Mouse (Mus musculus): ENCODE measurements around the gene Zfp764. TPM values are rescaled to one million over a fixed set of nuclear protein-coding genes. Genes with fewer than 3 reads are reported as not detected.
"Not testable (repeated sequence)": the region's sequence is repeated elsewhere in the genome, so short reads cannot be mapped to it uniquely, and the experiment has no call there.

Gene Zfp764
- polyA plus RNA-seq, 1 experiment from 2014 or later, result 4.0 TPM

DNA sequence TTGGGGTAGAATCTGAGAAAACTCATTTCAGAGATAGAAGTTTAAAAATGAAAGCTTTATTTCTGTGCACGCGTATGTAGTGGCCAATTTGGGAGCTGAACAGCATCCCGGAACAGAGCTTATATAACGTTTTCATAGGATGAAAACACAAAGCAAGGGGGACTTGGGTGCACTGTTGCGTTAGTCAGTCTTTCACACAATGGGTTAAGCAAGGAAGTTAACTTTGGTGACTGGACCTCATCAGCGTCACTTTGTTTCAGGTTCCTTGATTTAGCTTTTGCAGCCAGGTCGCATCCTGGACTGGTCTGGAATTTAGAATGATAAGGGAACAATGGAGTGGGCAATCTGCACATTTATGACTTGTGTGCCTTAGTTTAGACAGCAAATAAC lies 12.7 kb downstream of the Zfp764 start:
- Histone ChIP-seq H3K4me2 (replicated peaks; ENCODE audit: low read depth) (peak overlapping the region; percentile 75), H3K27me3 (ENCODE audit: control insufficient read depth, insufficient read depth, low read length) (no peaks in the 10 kb centered on the region), H3K4me3 (ENCODE audit: low read depth, low read length) (peak overlapping the region; percentile 76), H3K9ac (ENCODE audit: low read length) (peak overlapping the region; percentile 51), H3K36me3 (ENCODE audit: control insufficient read depth, insufficient read depth, low read length) (peaks cover 2% of the 10 kb centered on the region; the same call in 1 of the 2 replicates), H3K27ac (replicated peaks) (peak overlapping the region; percentile 53; the same call in 1 of the 2 replicates), H3K4me1 (replicated peaks; ENCODE audit: control insufficient read depth, insufficient read depth) (0 out of 2 replicates have a peak, but pooled peaks cover 2% of the 10 kb centered on the region), H3K9me3 (ENCODE audit: control insufficient read depth, low read length) (no peaks in the 10 kb centered on the region)
- ATAC-seq (ENCODE audit: low FRiP score, low TSS enrichment), result no peak
- TF ChIP-seq EP300 (optimal IDR thresholded peaks at IDR 0.05) (no peak), CTCF (IDR thresholded peaks at IDR 0.05; ENCODE audit: low read depth) (no peak)
- 7% methylated on average over 7 of the region's 7 CpGs for WGBS
- DNase-seq (ENCODE audit: low spot score), result no peak

DNA sequence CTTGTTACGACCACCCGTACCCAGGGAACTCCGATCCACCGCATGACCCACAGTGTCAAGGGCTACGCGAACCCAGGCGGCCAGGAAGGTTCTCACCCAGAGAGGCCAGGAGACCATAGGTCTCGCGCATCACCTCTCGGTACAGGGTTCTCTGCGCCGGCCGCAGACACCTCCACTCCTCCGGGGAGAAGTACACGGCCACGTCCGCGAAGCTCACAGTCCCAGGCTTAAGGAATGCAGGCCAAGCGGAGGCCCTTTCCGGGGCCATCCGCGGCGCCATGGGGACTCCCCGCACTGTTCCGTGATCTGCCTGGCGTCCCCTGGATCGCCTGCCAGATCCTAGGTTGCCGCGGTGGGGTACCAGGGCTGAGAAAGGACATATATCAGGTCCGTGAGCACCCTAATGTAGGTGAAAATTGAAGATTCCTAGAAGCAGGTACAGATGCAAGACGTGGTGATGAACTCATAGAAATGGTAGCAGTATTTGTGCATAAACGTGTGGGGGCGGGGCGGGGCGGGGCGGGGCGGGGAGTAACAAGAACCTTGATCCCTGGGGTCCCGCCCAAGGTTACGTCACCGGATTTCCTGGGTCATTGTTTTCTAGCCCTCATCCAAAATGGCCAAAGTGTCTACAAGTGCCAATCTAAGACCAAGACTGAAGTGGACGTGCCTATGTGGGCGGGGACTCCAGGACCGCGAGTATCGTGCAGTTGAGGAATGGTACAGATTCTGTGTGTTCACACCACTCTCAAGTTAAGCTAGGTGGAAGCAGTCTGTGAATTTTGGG lies 13.3 kb downstream of the Zfp764 start, which contains the start of gene E430018J23Rik:
Gene E430018J23Rik (minus strand): TSS at position 473 of the 787 bp plus-strand sequence.
- ATAC-seq (ENCODE audit: low FRiP score, low TSS enrichment), result peak; percentile 97
- Histone ChIP-seq H3K9ac (ENCODE audit: low read length) (peak within 1 kb of the TSS; percentile 87), H3K4me3 (ENCODE audit: low read depth, low read length) (peak within 1 kb of the TSS; percentile 76), H3K9me3 (ENCODE audit: control insufficient read depth, low read length) (no peaks in the 10 kb centered on the region), H3K27me3 (ENCODE audit: control insufficient read depth, insufficient read depth, low read length) (no peaks in the 10 kb centered on the region), H3K36me3 (ENCODE audit: control insufficient read depth, insufficient read depth, low read length) (peaks cover 2% of the 10 kb centered on the region; the same call in 1 of the 2 replicates), H3K27ac (replicated peaks) (peak within 1 kb of the TSS; percentile 93), H3K4me1 (replicated peaks; ENCODE audit: control insufficient read depth, insufficient read depth) (0 out of 2 replicates have a peak, but pooled peaks cover 2% of the 10 kb centered on the region), H3K4me2 (replicated peaks; ENCODE audit: low read depth) (peak within 1 kb of the TSS; percentile 75)
- peak; percentile 98 for DNase-seq (ENCODE audit: low spot score)
- WGBS, result under 1% methylated on average over 42 of the region's 45 CpGs
- TF ChIP-seq EP300 (optimal IDR thresholded peaks at IDR 0.05) (no peak), CTCF (IDR thresholded peaks at IDR 0.05; ENCODE audit: low read depth) (no peak)

DNA sequence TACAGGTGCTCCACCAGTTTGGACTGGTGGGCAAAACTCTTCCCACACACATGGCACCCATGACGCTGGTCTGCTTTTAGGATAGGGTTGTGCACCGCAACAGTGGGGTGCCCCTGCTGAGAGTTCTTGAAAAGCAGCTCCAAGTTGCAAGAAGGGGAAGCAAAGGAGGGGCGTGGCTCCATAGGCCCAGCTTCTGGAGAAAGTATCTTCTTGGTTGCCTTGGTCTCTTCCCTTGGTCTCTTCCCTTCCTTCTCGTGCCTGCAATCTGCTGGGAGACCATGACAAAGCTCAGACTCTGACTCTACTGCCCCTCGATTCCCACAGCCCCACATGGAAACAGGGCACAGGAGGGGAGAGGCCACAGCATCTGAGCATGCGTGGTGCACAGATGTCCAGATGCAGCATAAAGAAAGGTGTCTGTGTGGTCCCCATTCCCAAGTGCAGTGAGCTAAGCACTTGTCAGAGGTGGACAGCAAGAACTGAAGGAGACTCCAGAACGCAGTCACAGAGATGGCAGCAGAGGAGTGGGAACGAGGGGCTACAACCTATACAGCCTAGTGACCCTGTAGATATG lies 14.3 kb downstream of the Zfp764 start:
- H3K27me3 ChIP-seq (ENCODE audit: control insufficient read depth, insufficient read depth, low read length), result no peaks in the 10 kb centered on the region
- H3K4me2 ChIP-seq (replicated peaks; ENCODE audit: low read depth), result peak overlapping the region; percentile 75
- 0 out of 2 replicates have a peak, but pooled peaks cover 2% of the 10 kb centered on the region for H3K4me1 ChIP-seq (replicated peaks; ENCODE audit: control insufficient read depth, insufficient read depth)
- TF ChIP-seq EP300 (optimal IDR thresholded peaks at IDR 0.05) (no peak), CTCF (IDR thresholded peaks at IDR 0.05; ENCODE audit: low read depth) (no peak)
- no peak for ATAC-seq (ENCODE audit: low FRiP score, low TSS enrichment)
- peak overlapping the region; percentile 76 for H3K4me3 ChIP-seq (ENCODE audit: low read depth, low read length)
- no peak for DNase-seq (ENCODE audit: low spot score)
- peaks cover 2% of the 10 kb centered on the region; the same call in 1 of the 2 replicates for H3K36me3 ChIP-seq (ENCODE audit: control insufficient read depth, insufficient read depth, low read length)
- no peak overlapping the region for H3K27ac ChIP-seq (replicated peaks)
- no peaks in the 10 kb centered on the region for H3K9me3 ChIP-seq (ENCODE audit: control insufficient read depth, low read length)
- peak overlapping the region; percentile 87 for H3K9ac ChIP-seq (ENCODE audit: low read length)
- WGBS, result 79% methylated on average over 8 of the region's 8 CpGs

DNA sequence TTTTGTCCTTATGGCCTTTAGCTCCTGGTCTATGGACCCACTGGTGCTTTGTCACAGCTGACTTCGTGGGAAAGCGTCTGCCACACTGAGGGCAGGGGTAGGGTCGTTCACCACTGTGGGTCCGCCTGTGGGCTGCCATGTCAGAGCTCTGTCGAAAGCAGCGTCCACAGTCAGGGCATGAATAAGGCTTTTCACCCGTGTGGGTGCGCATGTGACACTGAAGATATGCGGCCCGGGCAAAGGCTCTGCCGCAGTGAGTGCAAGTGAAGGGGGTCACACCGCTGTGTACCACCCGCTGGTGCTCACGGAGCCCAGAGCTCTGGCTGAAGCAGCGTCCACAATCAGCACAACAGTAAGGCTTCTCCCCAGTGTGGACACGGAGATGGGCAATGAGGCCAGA lies 15.1 kb downstream of the Zfp764 start:
- TF ChIP-seq CTCF (IDR thresholded peaks at IDR 0.05; ENCODE audit: low read depth) (no peak), EP300 (optimal IDR thresholded peaks at IDR 0.05) (no peak)
- DNase-seq (ENCODE audit: low spot score) (no peak), ATAC-seq (ENCODE audit: low FRiP score, low TSS enrichment) (no peak)
- no peaks in the 10 kb centered on the region for H3K27me3 ChIP-seq (ENCODE audit: control insufficient read depth, insufficient read depth, low read length)
- no peak overlapping the region for H3K4me3 ChIP-seq (ENCODE audit: low read depth, low read length)
- no peak overlapping the region for H3K27ac ChIP-seq (replicated peaks)
- H3K9ac ChIP-seq (ENCODE audit: low read length), result no peak overlapping the region
- H3K4me2 ChIP-seq (replicated peaks; ENCODE audit: low read depth), result no peak overlapping the region
- peaks cover 2% of the 10 kb centered on the region; the same call in 1 of the 2 replicates for H3K36me3 ChIP-seq (ENCODE audit: control insufficient read depth, insufficient read depth, low read length)
- 97% methylated on average over 16 of the region's 16 CpGs for WGBS
- 0 out of 2 replicates have a peak, but pooled peaks cover 2% of the 10 kb centered on the region for H3K4me1 ChIP-seq (replicated peaks; ENCODE audit: control insufficient read depth, insufficient read depth)
- no peaks in the 10 kb centered on the region for H3K9me3 ChIP-seq (ENCODE audit: control insufficient read depth, low read length)

- no peak for DNase-seq (ENCODE audit: low spot score)
- no peaks in the 10 kb centered on the region for H3K9me3 ChIP-seq (ENCODE audit: control insufficient read depth, low read length)
- H3K4me1 ChIP-seq (replicated peaks; ENCODE audit: control insufficient read depth, insufficient read depth), result 0 out of 2 replicates have a peak, but pooled peaks cover 2% of the 10 kb centered on the region
- ATAC-seq (ENCODE audit: low FRiP score, low TSS enrichment), result no peak
- no peak overlapping the region for H3K4me2 ChIP-seq (replicated peaks; ENCODE audit: low read depth)
- H3K27me3 ChIP-seq (ENCODE audit: control insufficient read depth, insufficient read depth, low read length), result no peaks in the 10 kb centered on the region
- TF ChIP-seq CTCF (IDR thresholded peaks at IDR 0.05; ENCODE audit: low read depth), result no peak
- TF ChIP-seq EP300 (optimal IDR thresholded peaks at IDR 0.05), result no peak
- no peak overlapping the region for H3K27ac ChIP-seq (replicated peaks)
- peaks cover 2% of the 10 kb centered on the region; the same call in 1 of the 2 replicates for H3K36me3 ChIP-seq (ENCODE audit: control insufficient read depth, insufficient read depth, low read length)
- WGBS, result 75% methylated on average over 7 of the region's 7 CpGs
- H3K4me3 ChIP-seq (ENCODE audit: low read depth, low read length), result no peak overlapping the region
- H3K9ac ChIP-seq (ENCODE audit: low read length), result no peak overlapping the region
Observed at GRCm38 (mm10) chr7:127390306-127390705, 16.3 kb downstream of the Zfp764 start.

DNA sequence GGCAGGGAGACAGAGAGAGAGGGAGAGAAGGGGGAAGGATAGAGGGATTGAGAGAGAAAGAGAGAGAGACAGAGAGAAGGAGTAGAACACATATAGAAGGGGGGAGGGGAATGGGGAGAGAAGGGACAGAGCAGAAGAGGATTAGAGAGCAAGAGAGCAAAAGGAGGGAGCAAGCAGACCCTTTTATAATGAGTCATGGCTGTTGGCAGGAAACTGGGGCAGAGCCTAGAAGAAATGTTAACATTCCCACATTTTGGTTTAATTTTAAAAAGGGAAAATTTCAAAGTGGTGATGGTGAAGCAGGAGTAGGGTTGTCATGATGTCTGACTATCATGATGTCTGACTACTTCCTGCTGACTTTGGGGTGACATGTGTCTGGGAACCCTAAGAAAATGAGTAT lies 18.4 kb downstream of the Zfp764 start:
- not testable (repeated sequence) for ATAC-seq (ENCODE audit: low FRiP score, low TSS enrichment); H3K9me3 ChIP-seq (ENCODE audit: control insufficient read depth, low read length); H3K4me3 ChIP-seq (ENCODE audit: low read depth, low read length); H3K27ac ChIP-seq (replicated peaks); H3K27me3 ChIP-seq (ENCODE audit: control insufficient read depth, insufficient read depth, low read length); H3K9ac ChIP-seq (ENCODE audit: low read length); H3K4me1 ChIP-seq (replicated peaks; ENCODE audit: control insufficient read depth, insufficient read depth); H3K4me2 ChIP-seq (replicated peaks; ENCODE audit: low read depth); H3K36me3 ChIP-seq (ENCODE audit: control insufficient read depth, insufficient read depth, low read length); DNase-seq (ENCODE audit: low spot score)

Measured in stomach, postnatal 0 days (tissue).